Mouse (Mus musculus): ENCODE results near the gene Pno1. TPM values are rescaled to one million over a fixed set of nuclear protein-coding genes. Genes with fewer than 3 reads are reported as not detected.
A peak's percentile ranks its signal among the peaks of the same experiment; 100 is the strongest.
"Not testable (repeated sequence)": the region's sequence is repeated elsewhere in the genome, so short reads cannot be mapped to it uniquely, and the experiment has no call there.

The Pno1 gene
- total RNA-seq (2021): 10 to 100 TPM; 30.2 to 35.7 TPM
- polyA plus RNA-seq (2012; rRNA removed): 6.0 and 9.2 TPM in 2 replicates
- long read RNA-seq, transcript Pno1-201 (7 exons, 1,544 nt): major isoform, 21 of 21 reads
- long read RNA-seq, partial matches to known transcripts: 0 of 21 reads
- long read RNA-seq, other reads (novel, unspliced or antisense): 0 of 21 reads

DNA sequence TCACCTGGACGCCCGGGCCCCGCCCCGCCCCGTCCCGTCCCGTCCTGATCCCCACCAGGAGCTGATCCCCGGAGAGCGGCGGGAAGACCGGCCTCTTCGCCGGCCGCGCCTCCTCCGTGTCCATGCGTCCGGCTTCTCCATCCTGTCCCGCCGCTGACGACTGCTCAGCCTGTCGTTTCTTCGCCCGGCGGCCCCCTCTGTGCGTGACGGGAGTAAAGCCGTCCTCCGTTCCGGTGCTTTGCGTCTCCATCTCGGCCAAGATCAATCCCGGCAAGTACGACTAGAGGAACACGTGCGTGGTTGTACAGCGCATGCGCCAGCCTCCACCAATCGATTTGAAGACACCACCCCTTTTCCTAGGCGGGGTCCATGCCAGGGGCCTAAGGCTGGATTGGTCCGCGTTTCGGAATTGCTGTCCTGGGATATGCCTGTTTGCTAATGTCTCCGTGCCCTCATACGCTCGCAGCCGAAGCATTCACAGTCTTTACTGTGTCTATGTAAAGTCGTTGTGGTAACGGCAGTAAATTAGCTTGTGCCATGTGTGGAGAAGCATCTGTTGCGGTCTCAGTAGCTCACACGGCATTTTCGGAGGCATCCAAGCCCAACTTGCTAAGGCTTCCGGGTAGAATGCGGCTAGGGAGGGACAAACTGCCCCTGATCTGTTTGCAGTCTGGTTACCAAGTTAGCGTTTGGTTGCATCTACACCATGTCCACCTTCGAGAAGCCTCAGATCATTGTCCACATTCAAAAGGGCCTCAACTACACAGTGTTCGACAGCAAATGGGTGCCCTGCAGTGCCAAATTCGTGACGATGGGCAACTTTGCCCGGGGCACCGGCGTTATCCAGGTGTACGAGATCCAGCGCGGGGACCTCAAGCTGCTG lies at the start of gene Pno1:
Gene Pno1 (minus strand): TSS at position 311 of the 883 bp plus-strand sequence.
- no peaks in the 10 kb centered on the region for H3K27me3 ChIP-seq (ENCODE audit: control insufficient read depth, insufficient read depth, low read length)

DNA sequence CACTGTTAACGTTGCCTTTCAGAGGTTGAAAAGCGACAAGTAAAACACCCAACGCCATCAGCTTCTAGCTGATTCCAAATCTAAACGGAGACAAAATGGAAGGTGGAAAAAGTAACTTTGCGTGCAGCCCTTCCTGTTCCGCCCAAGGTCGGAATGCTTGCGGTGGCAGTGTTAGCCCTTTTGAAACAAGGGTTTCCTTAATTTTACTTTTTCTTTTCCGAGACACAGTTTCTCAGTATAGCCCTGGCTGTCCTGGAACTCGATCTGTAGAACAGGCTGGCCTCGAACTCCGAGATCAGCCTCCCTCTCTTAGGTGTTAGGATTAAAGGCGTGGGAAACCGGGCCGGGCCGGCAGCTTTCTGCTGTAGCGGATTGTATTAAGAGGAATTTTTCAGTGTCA lies 46.5 kb upstream of the Pno1 start:
- Histone ChIP-seq H3K79me2 (replicated peaks; ENCODE audit: control insufficient read depth, insufficient read depth, low read length) (peaks cover 2% of the 10 kb centered on the region; the same call in 1 of the 2 replicates), H3K9ac (ENCODE audit: low read depth, low read length) (peak overlapping the region; percentile 62), H3K27me3 (ENCODE audit: control insufficient read depth, insufficient read depth, low read length) (no peaks in the 10 kb centered on the region), H3K36me3 (ENCODE audit: control insufficient read depth, insufficient read depth, low read length) (no peaks in the 10 kb centered on the region), H3K27ac (peak overlapping the region; percentile 96), H3K4me3 (peak overlapping the region; percentile 97), H3K4me1 (ENCODE audit: control insufficient read depth, insufficient read depth, low read length) (peaks cover 1% of the 10 kb centered on the region)
- TF ChIP-seq EP300 (IDR thresholded peaks at IDR 0.05; ENCODE audit: insufficient read depth, low read depth, low read length): no peak
- no peak for TF ChIP-seq POLR2A (IDR thresholded peaks at IDR 0.05; ENCODE audit: insufficient read depth, low read depth, low read length)
- TF ChIP-seq CTCF (IDR thresholded peaks at IDR 0.05): no peak
- DNase-seq: peak in 1 of 2 experiments; percentile 36
- WGBS: 1% methylated on average over 17 of the region's 17 CpGs
- intact Hi-C loops (cut with DNase I): loop anchor here (5.0 kb wide), 2 partner anchors 46 to 96 kb away; partner anchors contain the start of gene Pno1

More for the DNA sequence above, at the start of gene Pno1:
- TF ChIP-seq POLR2A (IDR thresholded peaks at IDR 0.05; ENCODE audit: insufficient read depth, low read depth, low read length) (peak; percentile 63), EP300 (IDR thresholded peaks at IDR 0.05; ENCODE audit: insufficient read depth, low read depth, low read length) (peak; percentile 64; the same call in 1 of the 2 replicates), CTCF (IDR thresholded peaks at IDR 0.05) (no peak)
- under 1% methylated on average over 65 of the region's 65 CpGs for WGBS
- peak; percentile 95 to 96 for DNase-seq
- peaks cover 1% of the 10 kb centered on the region; the same call in 1 of the 2 replicates for H3K4me1 ChIP-seq (ENCODE audit: control insufficient read depth, insufficient read depth, low read length)
- intact Hi-C loops (cut with DNase I): loop anchor here (1.0 to 5.0 kb wide), 3 partner anchors 46 to 259 kb away; partner anchors contain the start of genes C1d and Fbxo48
- H3K27ac ChIP-seq: peak within 1 kb of the TSS; percentile 100
- H3K79me2 ChIP-seq (replicated peaks; ENCODE audit: control insufficient read depth, insufficient read depth, low read length): 0 out of 2 replicates have a peak, but pooled peaks cover under 1% of the 10 kb centered on the region
- peak within 1 kb of the TSS; percentile 94 for H3K4me3 ChIP-seq
- H3K9ac ChIP-seq (ENCODE audit: low read depth, low read length): peak within 1 kb of the TSS; percentile 82
- no peaks in the 10 kb centered on the region; the same call in 1 of the 2 replicates for H3K36me3 ChIP-seq (ENCODE audit: control insufficient read depth, insufficient read depth, low read length)

DNA sequence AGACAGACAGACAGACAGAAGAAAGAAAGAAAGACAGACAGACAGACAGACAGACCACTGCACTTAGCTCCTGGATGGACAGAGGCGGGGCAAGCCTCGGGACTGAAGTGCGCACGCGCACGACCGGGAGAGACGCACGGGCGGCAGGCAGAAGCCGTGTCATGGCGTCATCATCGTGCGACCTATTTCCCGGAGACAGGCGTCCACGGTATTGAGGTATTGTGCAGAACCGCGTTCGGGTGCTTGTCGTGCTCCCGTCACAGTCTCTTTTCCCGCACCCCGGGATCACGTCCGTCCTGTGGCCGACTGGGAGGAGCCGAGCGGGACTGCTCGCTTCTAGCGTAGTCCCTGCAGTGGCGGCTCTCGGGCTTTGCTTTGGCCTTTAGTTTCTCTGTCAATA lies 46.1 kb upstream of the Pno1 start, which contains the start of gene C1d:
Gene C1d (plus strand): TSS at position 137 of the 400 bp plus-strand sequence.
- TF ChIP-seq POLR2A (IDR thresholded peaks at IDR 0.05; ENCODE audit: insufficient read depth, low read depth, low read length): peak; percentile 86
- no peak for TF ChIP-seq CTCF (IDR thresholded peaks at IDR 0.05)
- intact Hi-C loops (cut with DNase I): loop anchor here (5.0 kb wide), 2 partner anchors 45 to 95 kb away; partner anchors contain the start of gene Pno1
- Histone ChIP-seq H3K9ac (ENCODE audit: low read depth, low read length) (peak within 1 kb of the TSS; percentile 62), H3K4me3 (peak within 1 kb of the TSS; percentile 97), H3K4me1 (ENCODE audit: control insufficient read depth, insufficient read depth, low read length) (peaks cover 1% of the 10 kb centered on the region), H3K27ac (peak within 1 kb of the TSS; percentile 96), H3K79me2 (replicated peaks; ENCODE audit: control insufficient read depth, insufficient read depth, low read length) (peaks cover 2% of the 10 kb centered on the region; the same call in 1 of the 2 replicates), H3K36me3 (ENCODE audit: control insufficient read depth, insufficient read depth, low read length) (no peaks in the 10 kb centered on the region), H3K27me3 (ENCODE audit: control insufficient read depth, insufficient read depth, low read length) (no peaks in the 10 kb centered on the region)
- peak; percentile 93 to 94 for DNase-seq
- 0% methylated on average over 33 of the region's 33 CpGs for WGBS

GRCm38 (mm10) chr11:17256813-17257365 lies 45.5 kb upstream of the Pno1 start:
- Histone ChIP-seq H3K4me1 (ENCODE audit: control insufficient read depth, insufficient read depth, low read length) (peaks cover 1% of the 10 kb centered on the region), H3K79me2 (replicated peaks; ENCODE audit: control insufficient read depth, insufficient read depth, low read length) (peaks cover 2% of the 10 kb centered on the region; the same call in 1 of the 2 replicates), H3K9ac (ENCODE audit: low read depth, low read length) (no peak overlapping the region), H3K27ac (no peak overlapping the region), H3K36me3 (ENCODE audit: control insufficient read depth, insufficient read depth, low read length) (no peaks in the 10 kb centered on the region), H3K4me3 (peak overlapping the region; percentile 97; the same call in 1 of the 2 replicates), H3K27me3 (ENCODE audit: control insufficient read depth, insufficient read depth, low read length) (no peaks in the 10 kb centered on the region)
- 61% methylated on average over 8 of the region's 8 CpGs for WGBS
- DNase-seq: peak in 1 of 2 experiments; percentile 23
- TF ChIP-seq CTCF (IDR thresholded peaks at IDR 0.05) (no peak), POLR2A (IDR thresholded peaks at IDR 0.05; ENCODE audit: insufficient read depth, low read depth, low read length) (no peak), EP300 (IDR thresholded peaks at IDR 0.05; ENCODE audit: insufficient read depth, low read depth, low read length) (no peak)
- intact Hi-C loops (cut with DNase I): loop anchor here (5.0 kb wide), 2 partner anchors 45 to 95 kb away; partner anchors contain the start of gene Pno1

DNA sequence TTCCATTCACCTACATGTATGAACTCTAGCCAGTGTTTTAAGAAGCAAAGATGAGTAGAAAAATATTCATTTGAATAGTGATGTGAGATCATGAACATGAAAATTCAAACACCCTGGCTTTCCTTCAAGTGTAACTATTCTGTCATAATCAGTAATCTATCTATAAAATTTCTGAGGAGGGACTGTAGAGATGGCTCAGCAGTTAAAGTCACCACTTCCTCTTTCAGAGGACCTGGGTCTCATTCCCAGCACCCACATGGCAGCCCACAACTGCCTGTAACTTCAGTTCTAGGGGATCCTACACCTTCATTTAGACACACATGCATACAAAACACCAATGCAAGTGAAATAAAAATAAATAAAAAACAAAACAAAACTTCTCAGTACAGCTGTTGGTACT lies 37.3 kb upstream of the Pno1 start:
- TF ChIP-seq POLR2A (IDR thresholded peaks at IDR 0.05; ENCODE audit: insufficient read depth, low read depth, low read length) (no peak), CTCF (IDR thresholded peaks at IDR 0.05) (no peak), EP300 (IDR thresholded peaks at IDR 0.05; ENCODE audit: insufficient read depth, low read depth, low read length) (no peak)
- no peaks in the 10 kb centered on the region for H3K4me1 ChIP-seq (ENCODE audit: control insufficient read depth, insufficient read depth, low read length)
- intact Hi-C loops (cut with DNase I): no loop called here
- H3K4me3 ChIP-seq: no peak overlapping the region
- H3K27ac ChIP-seq: no peak overlapping the region
- DNase-seq: no peak
- H3K79me2 ChIP-seq (replicated peaks; ENCODE audit: control insufficient read depth, insufficient read depth, low read length): no peaks in the 10 kb centered on the region
- H3K9ac ChIP-seq (ENCODE audit: low read depth, low read length): no peak overlapping the region
- no peaks in the 10 kb centered on the region for H3K36me3 ChIP-seq (ENCODE audit: control insufficient read depth, insufficient read depth, low read length)
- H3K27me3 ChIP-seq (ENCODE audit: control insufficient read depth, insufficient read depth, low read length): no peaks in the 10 kb centered on the region

- H3K36me3 ChIP-seq (ENCODE audit: control insufficient read depth, insufficient read depth, low read length); H3K9ac ChIP-seq (ENCODE audit: low read depth, low read length); DNase-seq; H3K27me3 ChIP-seq (ENCODE audit: control insufficient read depth, insufficient read depth, low read length); intact Hi-C loops (cut with DNase I); H3K27ac ChIP-seq; H3K4me1 ChIP-seq (ENCODE audit: control insufficient read depth, insufficient read depth, low read length); H3K4me3 ChIP-seq; H3K79me2 ChIP-seq (replicated peaks; ENCODE audit: control insufficient read depth, insufficient read depth, low read length): not testable (repeated sequence)
- WGBS: 82% methylated on average over 5 of the region's 5 CpGs
These were observed 27.2 kb upstream of the Pno1 start for GRCm38 (mm10) chr11:17238598-17238997.
